In the genomic region with DNA sequence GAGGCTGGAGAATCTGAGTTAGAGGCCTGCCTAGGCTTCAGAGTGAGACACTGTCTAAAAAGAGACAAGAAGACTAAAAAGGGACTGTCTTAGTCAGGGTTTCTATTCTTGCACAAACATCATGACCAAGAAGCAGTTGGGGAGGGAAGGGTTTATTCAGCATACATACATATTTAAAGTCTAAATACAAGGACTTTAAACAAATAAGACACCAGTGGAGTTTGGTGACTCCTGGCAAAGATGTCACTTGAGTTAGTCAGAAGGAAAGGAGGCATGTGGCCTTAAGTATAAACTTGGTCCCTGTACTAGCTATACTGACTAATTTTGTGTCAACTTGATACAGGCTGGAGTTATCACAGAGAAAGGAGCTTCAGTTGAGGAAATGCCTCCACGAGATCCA, we compare ENCODE assay signal across 2 mouse cellular contexts.
DNase-seq lines count a peak whose midpoint lies in the region; ATAC-seq lines count a peak whose summit lies in the region.

No protein-coding gene starts in this region.

- peak; percentile 15 for DNase-seq in brain, adult 2 months (ENCODE audit: low read depth, low spot score)

- ATAC-seq in frontal cortex, adult (ENCODE audit: low TSS enrichment) = peak; percentile 86
